Mouse (Mus musculus) neural tube, embryonic 14.5 days (tissue): Measurements from ENCODE around the gene Dpp8. TPM values are rescaled to one million over a fixed set of nuclear protein-coding genes. Genes with fewer than 3 reads are reported as not detected.
A peak's percentile ranks its signal among the peaks of the same experiment; 100 is the strongest.

ENCODE experiments used
- ATAC-seq: fragments of 200-750 bp; cut with Nextera tagmentation; 2 replicates; pipeline ENCODE4 v1.8.0; 2017; ENCODE audit warnings: low read depth, mild to moderate bottlenecking, moderate TSS enrichment, moderate library complexity
- H3K27ac ChIP-seq: fragments of 300-500 bp; sonication (generic); 2 replicates; pipeline ENCODE4 v1.5.1; 2014; ENCODE audit warnings: low read depth, mild to moderate bottlenecking, control low read depth, low read length, moderate library complexity, mixed read lengths
- H3K27me3 ChIP-seq: fragments of 300-500 bp; sonication (generic); 2 replicates; pipeline ENCODE4 v1.6.1; 2014; ENCODE audit warnings: low read length; ENCODE audit not compliant: control insufficient read depth, insufficient read depth
- H3K36me3 ChIP-seq: fragments of 300-500 bp; sonication (generic); 2 replicates; pipeline ENCODE4 v1.6.1; 2014; ENCODE audit warnings: low read length, mixed read lengths; ENCODE audit not compliant: control insufficient read depth, insufficient read depth
- H3K4me1 ChIP-seq: fragments of 300-500 bp; sonication (generic); 2 replicates; pipeline ENCODE4 v1.6.1; 2014; ENCODE audit warnings: low read length; ENCODE audit not compliant: control insufficient read depth, insufficient read depth
- H3K4me2 ChIP-seq: fragments of 300-500 bp; sonication (generic); 2 replicates; pipeline ENCODE4 v1.6.1; 2014; ENCODE audit warnings: mild to moderate bottlenecking, low read depth, low read length, control low read depth
- H3K4me3 ChIP-seq: fragments of 300-500 bp; sonication (generic); 2 replicates; pipeline ENCODE4 v1.5.1; 2014; ENCODE audit warnings: low read depth, low read length, control low read depth, mixed read lengths
- H3K9ac ChIP-seq: fragments of 300-500 bp; sonication (generic); replicated peaks from 2 replicates; pipeline ENCODE4 v1.6.1; 2014; ENCODE audit warnings: low read depth, mild to moderate bottlenecking, control low read depth, low read length, mixed read lengths
- H3K9me3 ChIP-seq: fragments of 300-500 bp; sonication (generic); 2 replicates; pipeline ENCODE4 v1.6.1; 2016; ENCODE audit warnings: low read length; ENCODE audit not compliant: control insufficient read depth
- WGBS: fragments of 180-500 bp; shearing (Covaris S2); extraction: QIAGEN DNeasy Blood & Tissue Kit; methylation state at CpG from one replicate; pipeline ENCODE4 v1.1.7; 2014; 5-methylcytosine and 5-hydroxymethylcytosine counted together
- polyA plus RNA-seq: library from polyadenylated mRNA; unstranded; fragments of >200 nt; fragmentation: Nextera tagmentation; extraction: Ambion mirVana; gene quantifications from 2 replicates; pipeline ENCODE4 v1.2.1, GENCODE M21; 2014

Dpp8 gene
- polyA plus RNA-seq, 1 experiment from 2014 or later = 32.3 TPM

- Histone ChIP-seq H3K4me3 (no peak overlapping the region), H3K4me1 (peaks cover 6% of the 10 kb centered on the region; the same call in 1 of the 2 replicates), H3K9me3 (no peaks in the 10 kb centered on the region), H3K36me3 (no peaks in the 10 kb centered on the region), H3K27me3 (no peaks in the 10 kb centered on the region), H3K9ac (no peak overlapping the region), H3K27ac (no peak overlapping the region), H3K4me2 (0 out of 2 replicates have a peak overlapping the region, but pooled peaks have one; percentile 2)
- no peak for ATAC-seq
- WGBS = 9% methylated on average over 25 of the region's 25 CpGs
Observed at GRCm38 (mm10) chr9:65128123-65128815, 96.1 kb downstream of the Dpp8 start.

- no peaks in the 10 kb centered on the region for H3K9me3 ChIP-seq
- no peak overlapping the region for H3K4me3 ChIP-seq
- no peak overlapping the region for H3K27ac ChIP-seq
- H3K27me3 ChIP-seq = no peaks in the 10 kb centered on the region
- WGBS = 85% methylated on average over 5 of the region's 5 CpGs
- ATAC-seq = no peak
- H3K9ac ChIP-seq = no peak overlapping the region
- H3K4me2 ChIP-seq = no peak overlapping the region
- H3K36me3 ChIP-seq = no peaks in the 10 kb centered on the region
- H3K4me1 ChIP-seq = no peaks in the 10 kb centered on the region
Observed at GRCm38 (mm10) chr9:65131717-65132116, 99.5 kb downstream of the Dpp8 start.

Other genes with a start within 250 kb of the Dpp8 start
- 15.3 and 19.7 TPM in 2 replicates for gene Dennd4a, start 221.1 kb upstream of the Dpp8 start, polyA plus RNA-seq
- 0.06 and 0.07 TPM in 2 replicates for gene Slc24a1, start 80.8 kb upstream of the Dpp8 start, polyA plus RNA-seq
- gene Ints14, start 71.5 kb upstream of the Dpp8 start, polyA plus RNA-seq = 37.3 and 43.4 TPM in 2 replicates
- gene Hacd3, start 10.7 kb upstream of the Dpp8 start, polyA plus RNA-seq = 223 and 225 TPM in 2 replicates
- gene Igdcc4, start 69.1 kb downstream of the Dpp8 start, polyA plus RNA-seq = 15.6 and 19.4 TPM in 2 replicates
- gene Igdcc3, start 108.8 kb downstream of the Dpp8 start, polyA plus RNA-seq = 9.9 and 10.1 TPM in 2 replicates
- 5.3 and 6.7 TPM in 2 replicates for gene Parp16, start 162.9 kb downstream of the Dpp8 start, polyA plus RNA-seq
- gene Cilp, start 232.8 kb downstream of the Dpp8 start, polyA plus RNA-seq = 0.23 and 0.57 TPM in 2 replicates